In the genomic region with DNA sequence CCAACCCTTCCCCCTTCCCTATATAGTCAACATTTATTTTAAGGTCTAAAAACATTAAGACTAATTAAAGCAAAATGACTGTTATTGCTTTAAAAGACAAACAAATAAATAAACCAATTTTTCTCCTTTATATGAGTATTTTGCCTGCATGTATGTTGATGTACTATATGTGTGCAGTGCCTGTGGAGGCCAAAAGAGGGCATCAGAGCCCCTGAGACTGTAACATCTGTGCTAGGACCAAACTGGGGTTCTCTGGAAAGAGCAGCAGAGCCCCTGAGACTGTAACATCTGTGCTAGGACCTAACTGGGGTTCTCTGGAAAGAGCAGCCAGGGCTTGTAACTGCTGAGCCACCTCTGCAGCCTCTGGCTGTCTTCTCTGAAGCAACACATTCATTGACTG, we compare ENCODE assay signal across 15 mouse cellular contexts. TPM values are rescaled to one million over a fixed set of nuclear protein-coding genes. Genes with fewer than 3 reads are reported as not detected.
DNase-seq lines count a peak whose midpoint lies in the region; ATAC-seq and TF ChIP-seq lines count a peak whose summit lies in the region.
"Had no signal": no experiment of that assay in that cellular context is flagged by ENCODE, and none has a peak within 500 bp of the region (broad histone marks: within the 10 kb centered on the region; RNA-seq: fewer than 3 reads in every experiment).

No protein-coding gene starts in this region.

- H3K27ac ChIP-seq in forebrain, postnatal 0 days (ENCODE audit: low read depth, low read length): no peak overlapping the region
- H3K27ac ChIP-seq in forebrain, embryonic 11.5 days (ENCODE audit: low read depth, low read length): no peak overlapping the region
- H3K27ac ChIP-seq in liver, adult 2 months (replicated peaks; ENCODE audit: insufficient read depth, low read depth, low read length): no peak overlapping the region
- H3K27ac ChIP-seq in liver, embryonic 11.5 days (ENCODE audit: low read depth, low read length): no peak overlapping the region
- H3K27ac ChIP-seq: neural tube, embryonic 12.5 days had no signal

- no peaks in the 10 kb centered on the region for H3K4me1 ChIP-seq in forebrain, postnatal 0 days (ENCODE audit: insufficient read depth)
- H3K4me1 ChIP-seq in forebrain, embryonic 11.5 days (replicated peaks; ENCODE audit: control insufficient read depth, insufficient read depth, low read length): no peaks in the 10 kb centered on the region
- no peaks in the 10 kb centered on the region; the same call in 1 of the 2 replicates for H3K4me1 ChIP-seq in liver, adult 2 months (ENCODE audit: control insufficient read depth, insufficient read depth, low read length)
- peaks cover 11% of the 10 kb centered on the region for H3K4me1 ChIP-seq in liver, embryonic 11.5 days (replicated peaks; ENCODE audit: control insufficient read depth, insufficient read depth, low read length)

- no peaks in the 10 kb centered on the region for H3K79me2 ChIP-seq in liver, adult 2 months (ENCODE audit: control insufficient read depth, insufficient read depth, low read length)

- no peak for DNase-seq in forebrain, postnatal 0 days
- no peak for DNase-seq in forebrain, embryonic 11.5 days (ENCODE audit: low spot score)
- DNase-seq in liver, adult 2 months (ENCODE audit: extremely low read depth, low read depth, low spot score): no peak
- DNase-seq in liver, embryonic 11.5 days (ENCODE audit: low spot score): no peak
- DNase-seq in thymus, postnatal 4 days: peak; percentile 46
- no peak for DNase-seq in thymus, adult 18-20 months
- no peak for DNase-seq in cerebellum, adult 8-10 months
- DNase-seq: adrenal gland, adult 2 months; embryo, embryonic 11 days; thymus, postnatal 14 days had no signal

- no peak for ATAC-seq in forebrain, postnatal 0 days
- no peak for ATAC-seq in forebrain, embryonic 11.5 days (replicated peaks; ENCODE audit: low FRiP score)
- no peak for ATAC-seq in liver, embryonic 11.5 days (replicated peaks; ENCODE audit: low FRiP score)
- no peak for ATAC-seq in erythroblast, adult 5-6 weeks (replicated peaks; ENCODE audit: low FRiP score, poor library complexity, severe bottlenecking)
- ATAC-seq: intestine, embryonic 16.5 days had no signal

- H3K27me3 ChIP-seq in forebrain, postnatal 0 days (ENCODE audit: insufficient read depth, low read length): no peaks in the 10 kb centered on the region
- no peaks in the 10 kb centered on the region for H3K27me3 ChIP-seq in forebrain, embryonic 11.5 days (ENCODE audit: control insufficient read depth, insufficient read depth, low read length)
- H3K27me3 ChIP-seq in liver, adult 2 months (ENCODE audit: control insufficient read depth, insufficient read depth, low read length): no peaks in the 10 kb centered on the region
- H3K27me3 ChIP-seq in liver, embryonic 11.5 days (replicated peaks; ENCODE audit: control insufficient read depth, insufficient read depth, low read length): no peaks in the 10 kb centered on the region
- H3K27me3 ChIP-seq: neural tube, embryonic 12.5 days had no signal

- H3K9me3 ChIP-seq in forebrain, postnatal 0 days (ENCODE audit: low read length): no peaks in the 10 kb centered on the region
- no peaks in the 10 kb centered on the region for H3K9me3 ChIP-seq in forebrain, embryonic 11.5 days (ENCODE audit: control insufficient read depth, low read length)
- no peaks in the 10 kb centered on the region for H3K9me3 ChIP-seq in liver, embryonic 11.5 days (ENCODE audit: control insufficient read depth, low read length)
- H3K9me3 ChIP-seq: neural tube, embryonic 12.5 days had no signal

- peaks cover 9% of the 10 kb centered on the region for H3K36me3 ChIP-seq in forebrain, postnatal 0 days (ENCODE audit: insufficient read depth)
- H3K36me3 ChIP-seq in forebrain, embryonic 11.5 days (ENCODE audit: control insufficient read depth, insufficient read depth, low read length): no peaks in the 10 kb centered on the region
- peaks cover 13% of the 10 kb centered on the region; the same call in 1 of the 2 replicates for H3K36me3 ChIP-seq in liver, adult 2 months (ENCODE audit: control insufficient read depth, insufficient read depth, low read length)
- H3K36me3 ChIP-seq in liver, embryonic 11.5 days (ENCODE audit: control insufficient read depth, insufficient read depth, low read length): peaks cover 16% of the 10 kb centered on the region

- 0 out of 2 replicates have a peak, but pooled peaks have one; percentile 47 for TF ChIP-seq CTCF in forebrain, postnatal 0 days (IDR thresholded peaks at IDR 0.05; ENCODE audit: low read depth)
- peak; percentile 42; the same call in 1 of the 2 replicates for TF ChIP-seq CTCF in liver, adult 2 months (IDR thresholded peaks at IDR 0.05; ENCODE audit: low read depth, low read length)

- H3K9ac ChIP-seq in forebrain, postnatal 0 days: no peak overlapping the region
- H3K9ac ChIP-seq in forebrain, embryonic 11.5 days (ENCODE audit: low read length): no peak overlapping the region
- no peak overlapping the region for H3K9ac ChIP-seq in liver, adult 2 months (ENCODE audit: low read depth, low read length)
- H3K9ac ChIP-seq in liver, embryonic 11.5 days (ENCODE audit: low read depth, low read length): no peak overlapping the region
- H3K9ac ChIP-seq: neural tube, embryonic 12.5 days had no signal

- H3K4me2 ChIP-seq in forebrain, postnatal 0 days (ENCODE audit: low read depth): no peak overlapping the region
- H3K4me2 ChIP-seq in forebrain, embryonic 11.5 days (ENCODE audit: low read depth, low read length, severe bottlenecking): no peak overlapping the region
- H3K4me2 ChIP-seq in liver, embryonic 11.5 days: no peak overlapping the region
- H3K4me2 ChIP-seq: neural tube, embryonic 12.5 days had no signal

- no peak for TF ChIP-seq POLR2A in liver, adult 2 months (IDR thresholded peaks at IDR 0.05; ENCODE audit: extremely low read depth, insufficient read depth, low read length)

- H3K4me3 ChIP-seq in forebrain, postnatal 0 days (ENCODE audit: low read depth, low read length): no peak overlapping the region
- no peak overlapping the region for H3K4me3 ChIP-seq in forebrain, embryonic 11.5 days (ENCODE audit: low read depth, low read length)
- no peak overlapping the region for H3K4me3 ChIP-seq in liver, adult 2 months (ENCODE audit: insufficient read depth, low read depth, low read length)
- H3K4me3 ChIP-seq in liver, embryonic 11.5 days (ENCODE audit: low read depth, low read length): no peak overlapping the region
- H3K4me3 ChIP-seq: neural tube, embryonic 12.5 days had no signal

RNA-seq across cellular contexts. Expression of a gene that starts 10.0 kb away (rescaled TPM):
- 48.1 and 54.0 TPM in 2 replicates for total RNA-seq in forebrain, postnatal 0 days (2014; rRNA removed)
- polyA plus RNA-seq in forebrain, postnatal 0 days (2015; fragmentation: Nextera tagmentation; extraction: Ambion mirVana): 12.4 and 12.5 TPM in 2 replicates
- polyA plus RNA-seq in forebrain, embryonic 11.5 days (2014; fragmentation: Nextera tagmentation; extraction: Ambion mirVana): 53.2 and 56.7 TPM in 2 replicates
- total RNA-seq in liver, adult 2 months (2014; rRNA removed): 13.0 and 14.1 TPM in 2 replicates
- polyA plus RNA-seq in liver, adult 2 months (2012; rRNA removed): 11.0 and 13.9 TPM in 2 replicates
- 26.7 and 28.9 TPM in 2 replicates for polyA plus RNA-seq in liver, embryonic 11.5 days (2014; fragmentation: Nextera tagmentation; extraction: Ambion mirVana)
- total RNA-seq in erythroblast, adult 5-6 weeks (2015; ENCODE audit: low replicate concordance): 13.8 and 14.0 TPM in 2 replicates
- total RNA-seq in erythroblast, adult 5-6 weeks (2017; ENCODE audit: low replicate concordance): 9.5 and 13.4 TPM in 2 replicates

RNA-seq across cellular contexts. Expression of a gene that starts 27.7 kb away (rescaled TPM):
- total RNA-seq in forebrain, postnatal 0 days (2014; rRNA removed): 33.4 and 41.9 TPM in 2 replicates
- polyA plus RNA-seq in forebrain, postnatal 0 days (2015; fragmentation: Nextera tagmentation; extraction: Ambion mirVana): 28.4 and 34.0 TPM in 2 replicates
- polyA plus RNA-seq in forebrain, embryonic 11.5 days (2014; fragmentation: Nextera tagmentation; extraction: Ambion mirVana): 72.2 and 76.0 TPM in 2 replicates
- 9.8 and 10.4 TPM in 2 replicates for total RNA-seq in liver, adult 2 months (2014; rRNA removed)
- polyA plus RNA-seq in liver, adult 2 months (2012; rRNA removed): 5.5 and 6.3 TPM in 2 replicates
- polyA plus RNA-seq in liver, embryonic 11.5 days (2014; fragmentation: Nextera tagmentation; extraction: Ambion mirVana): 86.0 and 96.1 TPM in 2 replicates
- total RNA-seq in erythroblast, adult 5-6 weeks (2015; ENCODE audit: low replicate concordance): 9.6 and 9.8 TPM in 2 replicates
- total RNA-seq in erythroblast, adult 5-6 weeks (2017; ENCODE audit: low replicate concordance): 9.2 and 9.8 TPM in 2 replicates

RNA-seq across cellular contexts. Expression of a gene that starts 58.4 kb away (rescaled TPM):
- total RNA-seq in forebrain, postnatal 0 days (2014; rRNA removed): 0.62 and 2.5 TPM in 2 replicates
- 1.0 and 1.9 TPM in 2 replicates for polyA plus RNA-seq in forebrain, postnatal 0 days (2015; fragmentation: Nextera tagmentation; extraction: Ambion mirVana)
- 3.9 and 4.1 TPM in 2 replicates for polyA plus RNA-seq in forebrain, embryonic 11.5 days (2014; fragmentation: Nextera tagmentation; extraction: Ambion mirVana)
- not detected in 2 replicates for total RNA-seq in liver, adult 2 months (2014; rRNA removed)
- polyA plus RNA-seq in liver, adult 2 months (2012; rRNA removed): not detected in 2 replicates
- polyA plus RNA-seq in liver, embryonic 11.5 days (2014; fragmentation: Nextera tagmentation; extraction: Ambion mirVana): 0.07 TPM in 1 of 2 replicates, not detected in the other
- total RNA-seq in erythroblast, adult 5-6 weeks (2015; ENCODE audit: low replicate concordance): not detected in 2 replicates
- not detected in 2 replicates for total RNA-seq in erythroblast, adult 5-6 weeks (2017; ENCODE audit: low replicate concordance)
- total RNA-seq: adrenal gland, adult 2 months; hematopoietic stem cell, adult 5-6 weeks had no signal
- polyA plus RNA-seq: adrenal gland, adult 2 months; intestine, embryonic 16.5 days; liver, embryonic 16.5 days had no signal
